Mouse (Mus musculus) forebrain, embryonic 10.5 days (tissue): ENCODE measurements around the gene Ube2z. TPM values are rescaled to one million over a fixed set of nuclear protein-coding genes. Genes with fewer than 3 reads are reported as not detected.

Experiments
- DNase-seq: peaks from one replicate; pipeline ENCODE4 v3.0.0-alpha.2; 2017; ENCODE audit warnings: low spot score; ENCODE audit errors: extremely low spot score
- H3K27ac ChIP-seq: fragments of 300-500 bp; sonication (generic); 2 replicates; pipeline ENCODE4 v1.5.1; 2016; ENCODE audit warnings: mild to moderate bottlenecking
- H3K27me3 ChIP-seq: fragments of 300-500 bp; sonication (generic); 2 replicates; pipeline ENCODE4 v1.6.1; 2016; ENCODE audit warnings: mild to moderate bottlenecking; ENCODE audit not compliant: poor library complexity, severe bottlenecking
- H3K36me3 ChIP-seq: fragments of 300-500 bp; sonication (generic); replicated peaks from 2 replicates; pipeline ENCODE4 v1.6.1; 2016; ENCODE audit warnings: mild to moderate bottlenecking, moderate library complexity
- H3K4me1 ChIP-seq: fragments of 300-500 bp; sonication (generic); 2 replicates; pipeline ENCODE4 v1.6.1; 2016
- H3K4me3 ChIP-seq: fragments of 300-500 bp; sonication (generic); 2 replicates; pipeline ENCODE4 v1.5.1; 2016; ENCODE audit warnings: mild to moderate bottlenecking, moderate library complexity
- H3K9me3 ChIP-seq: fragments of 300-500 bp; sonication (generic); 2 replicates; pipeline ENCODE4 v1.6.1; 2016; ENCODE audit warnings: mild to moderate bottlenecking, moderate library complexity
- WGBS: fragments of 180-500 bp; shearing (Covaris S2); methylation state at CpG from one replicate; pipeline ENCODE4 v1.1.7; 2016; 5-methylcytosine and 5-hydroxymethylcytosine counted together
- polyA plus RNA-seq: library from polyadenylated mRNA; unstranded; fragments of >200 nt; fragmentation: Nextera tagmentation; extraction: Ambion mirVana; gene quantifications from 2 replicates; pipeline ENCODE4 v1.2.1, GENCODE M21; 2016

The Ube2z gene
- polyA plus RNA-seq, 1 experiment from 2014 or later = 27.5 TPM

DNA sequence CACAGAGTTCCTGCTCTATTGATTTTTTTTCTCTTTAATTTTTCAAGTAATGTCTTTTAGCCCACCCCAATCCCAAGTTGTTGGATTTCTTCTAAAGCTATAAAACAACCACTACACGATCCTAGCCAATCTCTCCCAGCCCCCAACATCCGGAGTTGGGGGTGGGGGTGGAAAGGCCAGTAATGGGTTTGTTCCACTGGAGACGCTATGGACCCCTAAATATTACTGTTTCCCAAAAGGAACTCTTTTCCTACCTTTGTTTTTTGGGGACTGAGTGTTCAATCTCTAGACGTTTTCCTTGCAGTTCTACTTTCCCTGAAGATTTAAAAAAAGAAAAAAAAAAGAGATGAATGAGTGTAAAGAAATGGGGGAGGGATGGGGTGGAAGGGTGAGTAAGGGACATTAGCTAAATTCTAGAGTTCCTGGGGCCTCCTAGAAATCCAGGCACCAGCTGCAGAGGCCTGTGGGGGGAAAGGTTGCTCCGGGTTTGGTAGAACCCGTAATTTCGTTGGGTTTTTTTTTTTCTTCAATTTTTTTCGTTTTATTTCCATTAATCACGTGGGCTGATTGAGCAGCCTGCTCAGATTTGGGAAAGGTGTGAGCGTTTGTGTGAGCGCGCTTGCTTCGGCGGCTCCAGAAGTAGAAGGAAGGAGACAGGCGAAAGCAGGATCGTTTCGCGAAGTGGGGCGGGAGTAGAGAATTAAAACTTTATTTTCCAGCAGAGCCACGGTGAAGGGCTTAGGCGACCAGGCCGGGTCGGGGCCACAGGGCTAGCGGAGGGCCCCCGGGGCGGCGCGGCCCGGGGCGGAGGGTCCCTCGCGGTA lies 61.0 kb downstream of the Ube2z start:
- H3K27ac ChIP-seq = peak overlapping the region; percentile 100
- WGBS = under 1% methylated on average over 32 of the region's 32 CpGs
- H3K4me1 ChIP-seq = peaks cover 72% of the 10 kb centered on the region
- peaks cover 37% of the 10 kb centered on the region for H3K36me3 ChIP-seq
- DNase-seq = no peak
- no peaks in the 10 kb centered on the region for H3K9me3 ChIP-seq
- H3K4me3 ChIP-seq = peak overlapping the region; percentile 100
- H3K27me3 ChIP-seq = no peaks in the 10 kb centered on the region

DNA sequence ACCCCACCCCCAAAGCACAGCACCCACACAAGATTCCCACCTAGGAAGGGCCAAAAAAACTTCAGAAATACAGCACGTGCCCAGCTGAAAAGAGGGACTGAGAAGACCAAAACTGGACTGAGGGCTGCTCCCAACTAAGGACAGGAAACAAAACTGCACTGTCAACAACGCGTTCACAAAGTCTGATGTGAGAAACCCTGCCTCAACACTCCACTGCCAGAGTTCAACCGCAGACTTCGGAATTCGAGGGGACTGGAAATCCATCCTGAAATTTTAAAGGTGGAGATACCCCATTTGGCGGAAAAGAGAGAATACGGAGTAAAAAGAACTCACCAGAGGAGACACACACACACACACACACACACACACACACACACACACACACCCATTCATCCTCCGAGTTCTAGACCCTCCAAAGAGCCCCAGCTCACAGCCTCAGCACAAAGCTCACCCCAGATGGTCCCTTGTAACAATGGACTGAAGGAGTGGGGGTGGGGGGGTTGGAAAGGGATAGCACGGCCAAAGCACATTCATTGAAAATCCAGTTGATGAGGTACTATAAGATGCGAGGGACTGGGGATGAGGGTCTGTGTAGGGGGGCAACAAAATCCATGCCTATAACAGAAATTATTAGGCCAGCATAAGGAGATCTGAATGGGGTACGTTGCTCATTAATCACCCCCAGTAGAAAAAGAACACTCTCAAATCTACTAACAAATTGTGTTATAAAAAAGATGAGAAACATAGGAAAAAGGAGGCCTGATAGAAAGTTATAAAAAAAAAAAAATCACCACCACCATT lies 61.9 kb downstream of the Ube2z start:
- Histone ChIP-seq H3K4me3 (peak overlapping the region; percentile 100), H3K27ac (peak overlapping the region; percentile 100), H3K9me3 (no peaks in the 10 kb centered on the region), H3K27me3 (no peaks in the 10 kb centered on the region), H3K36me3 (peaks cover 44% of the 10 kb centered on the region), H3K4me1 (peaks cover 69% of the 10 kb centered on the region)
- DNase-seq = peak; percentile 41
- 2% methylated on average over 12 of the region's 12 CpGs for WGBS

Other genes with a start within 250 kb of the Ube2z start
- gene Phospho1, start 240.9 kb downstream of the Ube2z start, polyA plus RNA-seq = not detected in 2 replicates
- 6.7 and 7.3 TPM in 2 replicates for gene Gngt2, start 228.2 kb downstream of the Ube2z start, polyA plus RNA-seq
- 2.3 and 4.6 TPM in 2 replicates for gene Abi3, start 222.9 kb downstream of the Ube2z start, polyA plus RNA-seq
- not detected in 2 replicates for gene B4galnt2, start 150.5 kb downstream of the Ube2z start, polyA plus RNA-seq
- 198 and 200 TPM in 2 replicates for gene Igf2bp1, start 59.4 kb downstream of the Ube2z start, polyA plus RNA-seq
- 0.25 TPM in 1 of 2 replicates, not detected in the other for gene Gip, start 40.8 kb downstream of the Ube2z start, polyA plus RNA-seq
- gene Snf8, start 30.5 kb downstream of the Ube2z start, polyA plus RNA-seq = 107 and 109 TPM in 2 replicates
- gene Atp5g1, start 10.3 kb upstream of the Ube2z start, polyA plus RNA-seq = 557 and 584 TPM in 2 replicates
- gene Calcoco2, start 46.6 kb upstream of the Ube2z start, polyA plus RNA-seq = not detected in 2 replicates
- gene Ttll6, start 68.4 kb upstream of the Ube2z start, polyA plus RNA-seq = not detected in 2 replicates
- not detected in 2 replicates for gene Hoxb13, start 128.9 kb upstream of the Ube2z start, polyA plus RNA-seq
- gene Hoxb9, start 206.1 kb upstream of the Ube2z start, polyA plus RNA-seq = not detected in 2 replicates
- not detected in 2 replicates for gene Hoxb8, start 216.5 kb upstream of the Ube2z start, polyA plus RNA-seq
- not detected in 2 replicates for gene Hoxb7, start 221.2 kb upstream of the Ube2z start, polyA plus RNA-seq
- not detected in 2 replicates for gene Hoxb6, start 227.1 kb upstream of the Ube2z start, polyA plus RNA-seq
- not detected in 2 replicates for gene Hoxb5, start 237.9 kb upstream of the Ube2z start, polyA plus RNA-seq